Mouse (Mus musculus) embryonic facial prominence, embryonic 11.5 days (tissue): Measurements from ENCODE around the gene Cyp2d12. TPM values are rescaled to one million over a fixed set of nuclear protein-coding genes. Genes with fewer than 3 reads are reported as not detected.
"Not testable (repeated sequence)": the region's sequence is repeated elsewhere in the genome, so short reads cannot be mapped to it uniquely, and the experiment has no call there.

Experiments
- ATAC-seq: fragments of 200-750 bp; cut with Nextera tagmentation; replicated peaks from 2 replicates; pipeline ENCODE4 v1.8.0; 2017; ENCODE audit warnings: low read depth; ENCODE audit not compliant: insufficient number of reproducible peaks, low FRiP score, low TSS enrichment
- DNase-seq: peaks from one replicate; pipeline ENCODE4 v3.0.0-alpha.2; 2015; ENCODE audit warnings: low spot score
- H3K27ac ChIP-seq: fragments of 300-500 bp; sonication (generic); replicated peaks from 2 replicates; pipeline ENCODE4 v1.5.1; 2014; ENCODE audit warnings: mild to moderate bottlenecking, low read depth, low read length, control low read depth
- H3K27me3 ChIP-seq: fragments of 300-500 bp; sonication (generic); 2 replicates; pipeline ENCODE4 v1.6.1; 2014; ENCODE audit warnings: mild to moderate bottlenecking, low read length, moderate library complexity, mixed read lengths; ENCODE audit not compliant: control insufficient read depth, insufficient read depth
- H3K36me3 ChIP-seq: fragments of 300-500 bp; sonication (generic); replicated peaks from 2 replicates; pipeline ENCODE4 v1.6.1; 2014; ENCODE audit warnings: low read depth, mild to moderate bottlenecking, low read length, moderate library complexity, mixed read lengths; ENCODE audit not compliant: control insufficient read depth, insufficient read depth
- H3K4me1 ChIP-seq: fragments of 300-500 bp; sonication (generic); 2 replicates; pipeline ENCODE4 v1.6.1; 2014; ENCODE audit warnings: low read length, mixed read lengths; ENCODE audit not compliant: control insufficient read depth, insufficient read depth
- H3K4me2 ChIP-seq: fragments of 300-500 bp; sonication (generic); 2 replicates; pipeline ENCODE4 v1.6.1; 2014; ENCODE audit warnings: low read depth, mild to moderate bottlenecking, control low read depth, low read length, moderate library complexity
- H3K4me3 ChIP-seq: fragments of 300-500 bp; sonication (generic); 2 replicates; pipeline ENCODE4 v1.5.1; 2014; ENCODE audit warnings: low read depth, low read length, control low read depth
- H3K9ac ChIP-seq: fragments of 300-500 bp; sonication (generic); replicated peaks from 2 replicates; pipeline ENCODE4 v1.6.1; 2014; ENCODE audit warnings: mild to moderate bottlenecking, control low read depth, low read length
- H3K9me3 ChIP-seq: fragments of 300-500 bp; sonication (generic); replicated peaks from 2 replicates; pipeline ENCODE4 v1.6.1; 2016; ENCODE audit warnings: mild to moderate bottlenecking, low read length, inconsistent platforms, mixed read lengths; ENCODE audit not compliant: control insufficient read depth
- WGBS: fragments of 180-500 bp; shearing (Covaris S2); extraction: QIAGEN DNeasy Blood & Tissue Kit; methylation state at CpG from one replicate; pipeline ENCODE4 v1.1.7; 2014; 5-methylcytosine and 5-hydroxymethylcytosine counted together
- polyA plus RNA-seq: library from polyadenylated mRNA; unstranded; fragments of >200 nt; fragmentation: Nextera tagmentation; extraction: Ambion mirVana; gene quantifications from 2 replicates; pipeline ENCODE4 v1.2.1, GENCODE M21; 2014

The Cyp2d12 gene
- not detected in 2 replicates for polyA plus RNA-seq

GRCm38 (mm10) chr15:82554531-82555230 is at the start of gene Cyp2d12:
TSS of gene Cyp2d12 (plus strand) at chr15:82555072.
- WGBS = 83% methylated on average over 7 of the region's 7 CpGs
- H3K4me2 ChIP-seq = no peak within 1 kb of the TSS
- ATAC-seq = no peak

GRCm38 (mm10) chr15:82506971-82507370 is 47.9 kb upstream of the Cyp2d12 start:
- H3K4me1 ChIP-seq = no peaks in the 10 kb centered on the region
- DNase-seq (no peak), ATAC-seq (no peak)
- H3K36me3 ChIP-seq = no peaks in the 10 kb centered on the region
- no peak overlapping the region for H3K27ac ChIP-seq
- H3K27me3 ChIP-seq = no peaks in the 10 kb centered on the region
- H3K4me2 ChIP-seq = no peak overlapping the region
- no peak overlapping the region for H3K4me3 ChIP-seq
- WGBS = 69% methylated on average over 3 of the region's 3 CpGs
- H3K9ac ChIP-seq = no peak overlapping the region
- no peaks in the 10 kb centered on the region for H3K9me3 ChIP-seq

More at GRCm38 (mm10) chr15:82554531-82555230, at the start of gene Cyp2d12:
- DNase-seq = no peak
- H3K27ac ChIP-seq = no peak within 1 kb of the TSS
- no peaks in the 10 kb centered on the region for H3K27me3 ChIP-seq
- no peak within 1 kb of the TSS for H3K4me3 ChIP-seq
- H3K4me1 ChIP-seq = no peaks in the 10 kb centered on the region
- no peaks in the 10 kb centered on the region for H3K36me3 ChIP-seq
- H3K9ac ChIP-seq = no peak within 1 kb of the TSS
- H3K9me3 ChIP-seq = no peaks in the 10 kb centered on the region

- H3K27me3 ChIP-seq, H3K36me3 ChIP-seq, H3K27ac ChIP-seq, H3K9me3 ChIP-seq, H3K4me1 ChIP-seq, H3K9ac ChIP-seq, H3K4me2 ChIP-seq, ATAC-seq, DNase-seq, H3K4me3 ChIP-seq: not testable (repeated sequence)
- 38% methylated on average over 4 of the region's 4 CpGs for WGBS
These were observed 47.1 kb upstream of the Cyp2d12 start for GRCm38 (mm10) chr15:82507740-82508139.

GRCm38 (mm10) chr15:82509495-82509894 is 45.4 kb upstream of the Cyp2d12 start:
- not testable (repeated sequence) for DNase-seq, H3K9ac ChIP-seq, H3K27me3 ChIP-seq, H3K4me1 ChIP-seq, H3K36me3 ChIP-seq, H3K27ac ChIP-seq, H3K9me3 ChIP-seq, ATAC-seq, H3K4me2 ChIP-seq, H3K4me3 ChIP-seq
- 85% methylated on average over 4 of the region's 4 CpGs for WGBS

GRCm38 (mm10) chr15:82510500-82510899 is 44.4 kb upstream of the Cyp2d12 start:
- not testable (repeated sequence) for H3K9ac ChIP-seq, H3K27ac ChIP-seq, DNase-seq, H3K4me3 ChIP-seq, H3K4me2 ChIP-seq, H3K9me3 ChIP-seq, H3K27me3 ChIP-seq, H3K36me3 ChIP-seq, H3K4me1 ChIP-seq, ATAC-seq

GRCm38 (mm10) chr15:82512111-82512510 is 42.8 kb upstream of the Cyp2d12 start:
- WGBS = 78% methylated on average over 2 of the region's 2 CpGs
- not testable (repeated sequence) for DNase-seq, H3K4me2 ChIP-seq, H3K9ac ChIP-seq, ATAC-seq, H3K4me1 ChIP-seq, H3K27ac ChIP-seq, H3K27me3 ChIP-seq, H3K9me3 ChIP-seq, H3K4me3 ChIP-seq, H3K36me3 ChIP-seq

GRCm38 (mm10) chr15:82516174-82516573 is 38.7 kb upstream of the Cyp2d12 start:
- not testable (repeated sequence) for ATAC-seq, H3K4me1 ChIP-seq, H3K27ac ChIP-seq, DNase-seq, H3K4me2 ChIP-seq, H3K4me3 ChIP-seq, H3K9me3 ChIP-seq, H3K27me3 ChIP-seq, H3K9ac ChIP-seq, H3K36me3 ChIP-seq
- 89% methylated on average over 23 of the region's 23 CpGs for WGBS

- WGBS = 91% methylated on average over 5 of the region's 9 CpGs
- H3K9me3 ChIP-seq, ATAC-seq, H3K9ac ChIP-seq, DNase-seq, H3K4me3 ChIP-seq, H3K36me3 ChIP-seq, H3K4me2 ChIP-seq, H3K27ac ChIP-seq, H3K4me1 ChIP-seq, H3K27me3 ChIP-seq: not testable (repeated sequence)
These were observed 27.5 kb upstream of the Cyp2d12 start for GRCm38 (mm10) chr15:82527371-82527770.
